Mouse (Mus musculus): ENCODE data around the gene Gatad2b. TPM values are rescaled to one million over a fixed set of nuclear protein-coding genes. Genes with fewer than 3 reads are reported as not detected.
"Not testable (repeated sequence)": the region's sequence is repeated elsewhere in the genome, so short reads cannot be mapped to it uniquely, and the experiment has no call there.

Gatad2b gene
- polyA plus RNA-seq, 1 experiment from 2014 or later, result 10.8 TPM

DNA sequence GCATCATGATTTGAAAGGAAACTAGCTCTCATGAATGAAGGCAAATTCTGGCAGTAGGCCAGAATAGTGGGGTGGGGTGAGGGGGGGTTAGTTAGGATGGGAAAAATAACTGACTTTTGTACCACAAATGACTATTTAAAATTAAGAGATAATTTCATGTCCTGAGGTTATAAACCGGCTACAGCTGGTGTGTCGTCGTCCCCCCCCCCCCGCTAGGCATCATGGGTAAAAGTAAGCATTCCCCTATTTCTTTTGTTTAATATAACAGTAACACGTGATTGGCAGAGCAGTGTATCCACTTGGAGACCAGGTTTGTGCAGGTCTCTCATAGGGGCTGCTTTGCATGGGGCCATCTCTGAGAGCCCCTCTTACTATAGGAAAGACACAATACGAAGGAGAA lies 29.3 kb downstream of the Gatad2b start:
- no peak overlapping the region for H3K27ac ChIP-seq
- no peaks in the 10 kb centered on the region for H3K9me3 ChIP-seq
- H3K4me2 ChIP-seq, result no peak overlapping the region
- H3K4me3 ChIP-seq (replicated peaks), result no peak overlapping the region
- 35% methylated on average over 6 of the region's 6 CpGs for WGBS
- H3K36me3 ChIP-seq, result no peaks in the 10 kb centered on the region
- peaks cover 9% of the 10 kb centered on the region for H3K4me1 ChIP-seq
- no peak for ATAC-seq (ENCODE audit: insufficient read depth, low FRiP score, low read depth)
- no peaks in the 10 kb centered on the region for H3K27me3 ChIP-seq (replicated peaks)
- H3K9ac ChIP-seq, result no peak overlapping the region

DNA sequence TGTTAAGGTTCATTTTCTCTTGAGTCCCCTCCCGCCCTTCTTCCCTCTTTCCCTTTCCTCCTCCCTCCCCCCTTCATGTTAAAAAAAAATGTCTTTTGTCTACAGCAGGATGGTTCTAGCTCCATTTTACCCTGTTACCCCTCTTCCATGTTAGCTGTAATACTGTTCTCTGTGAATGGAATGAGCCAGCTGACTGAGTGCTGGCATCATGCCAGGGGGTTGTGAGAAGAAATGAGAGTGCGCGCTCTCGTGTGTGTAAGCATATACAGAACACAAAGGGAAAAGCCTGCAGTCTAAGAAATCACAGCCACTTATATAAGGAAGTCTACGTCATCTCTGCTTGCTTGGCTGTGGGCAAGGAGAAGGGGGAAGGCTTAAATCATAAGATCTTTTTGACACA lies 30.1 kb downstream of the Gatad2b start:
- Histone ChIP-seq H3K9ac (no peak overlapping the region), H3K4me2 (peak overlapping the region; percentile 33; the same call in 1 of the 2 replicates), H3K9me3 (no peaks in the 10 kb centered on the region), H3K4me3 (replicated peaks) (no peak overlapping the region), H3K27me3 (replicated peaks) (no peaks in the 10 kb centered on the region), H3K4me1 (peaks cover 9% of the 10 kb centered on the region), H3K27ac (peak overlapping the region; percentile 45; the same call in 1 of the 2 replicates), H3K36me3 (no peaks in the 10 kb centered on the region)
- WGBS, result 15% methylated on average over 5 of the region's 5 CpGs
- ATAC-seq (ENCODE audit: insufficient read depth, low FRiP score, low read depth), result peak; percentile 88

- Histone ChIP-seq H3K4me1 (no peaks in the 10 kb centered on the region), H3K27me3 (replicated peaks) (no peaks in the 10 kb centered on the region), H3K9ac (no peak overlapping the region), H3K27ac (no peak overlapping the region), H3K4me2 (no peak overlapping the region), H3K36me3 (no peaks in the 10 kb centered on the region), H3K9me3 (no peaks in the 10 kb centered on the region), H3K4me3 (replicated peaks) (no peak overlapping the region)
- ATAC-seq (ENCODE audit: insufficient read depth, low FRiP score, low read depth), result no peak
- WGBS, result 84% methylated on average over 5 of the region's 5 CpGs
Measured at GRCm38 (mm10) chr3:90332485-90332884, 39.5 kb downstream of the Gatad2b start.

DNA sequence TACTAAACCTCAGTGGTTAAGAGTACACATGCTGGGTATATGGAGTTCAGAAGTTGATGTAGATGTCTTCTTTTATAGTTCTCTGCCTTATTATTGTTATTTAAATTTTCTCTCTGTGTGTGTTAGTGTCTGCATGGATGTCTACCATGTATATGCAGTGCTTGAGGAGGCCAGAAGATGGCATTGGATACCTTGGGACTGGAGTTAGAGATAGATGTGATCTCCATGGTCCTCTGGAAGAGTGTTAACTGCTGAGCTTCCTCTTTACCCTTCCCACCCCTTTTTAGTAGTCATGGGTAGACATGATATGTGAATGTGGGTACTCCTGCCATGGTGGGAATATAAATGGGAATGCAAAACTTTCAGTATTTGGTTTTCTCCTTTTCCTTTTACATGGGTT lies 42.5 kb downstream of the Gatad2b start:
- no peaks in the 10 kb centered on the region for H3K9me3 ChIP-seq
- no peak overlapping the region for H3K27ac ChIP-seq
- H3K36me3 ChIP-seq, result no peaks in the 10 kb centered on the region
- H3K4me1 ChIP-seq, result no peaks in the 10 kb centered on the region
- no peaks in the 10 kb centered on the region for H3K27me3 ChIP-seq (replicated peaks)
- no peak overlapping the region for H3K9ac ChIP-seq
- no peak overlapping the region for H3K4me2 ChIP-seq
- ATAC-seq (ENCODE audit: insufficient read depth, low FRiP score, low read depth), result no peak
- H3K4me3 ChIP-seq (replicated peaks), result no peak overlapping the region

DNA sequence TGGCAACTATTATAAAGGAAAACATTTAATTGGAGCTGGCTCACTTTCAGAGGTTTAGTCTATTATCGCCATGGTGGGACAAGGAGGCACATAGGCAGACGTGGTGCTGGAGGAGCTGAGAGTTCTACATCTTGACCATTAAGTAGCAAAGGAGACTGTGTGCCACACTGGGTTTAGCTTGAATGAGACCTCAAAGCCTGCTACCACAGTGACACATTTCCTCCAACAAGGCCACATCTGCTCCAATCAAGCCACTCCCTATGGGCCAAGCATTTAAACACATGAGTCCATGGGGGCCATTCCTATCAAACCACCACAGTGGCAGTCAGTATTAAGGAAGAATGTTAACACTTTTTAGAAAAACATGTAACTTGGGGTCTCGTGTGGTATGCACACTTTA lies 45.2 kb downstream of the Gatad2b start:
- H3K9me3 ChIP-seq, result no peaks in the 10 kb centered on the region
- H3K36me3 ChIP-seq, result peaks cover 10% of the 10 kb centered on the region
- WGBS, result 78% methylated on average over 3 of the region's 3 CpGs
- no peak overlapping the region for H3K27ac ChIP-seq
- H3K4me3 ChIP-seq (replicated peaks), result no peak overlapping the region
- no peak overlapping the region for H3K9ac ChIP-seq
- no peaks in the 10 kb centered on the region for H3K4me1 ChIP-seq
- H3K27me3 ChIP-seq (replicated peaks), result no peaks in the 10 kb centered on the region
- H3K4me2 ChIP-seq, result no peak overlapping the region
- ATAC-seq (ENCODE audit: insufficient read depth, low FRiP score, low read depth), result no peak

DNA sequence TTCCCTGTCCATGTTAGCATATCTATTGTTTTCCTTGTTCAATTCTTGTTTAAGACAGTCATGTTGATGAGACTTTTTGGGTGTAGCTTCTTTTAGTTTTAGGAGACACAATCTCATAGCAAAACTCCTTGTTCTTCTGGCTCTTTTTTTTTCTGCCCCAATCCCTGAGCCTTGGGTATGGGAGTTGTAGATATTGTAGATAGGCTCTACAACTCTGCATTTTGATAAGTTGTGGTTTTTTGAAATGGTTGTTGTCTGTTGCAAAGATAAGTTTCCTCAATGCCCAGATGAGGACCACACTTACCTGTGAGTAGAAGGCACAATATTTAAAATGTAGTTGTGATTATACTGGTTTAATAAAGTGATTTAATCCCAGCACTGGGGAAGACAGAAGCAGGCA lies 47.2 kb downstream of the Gatad2b start:
- peaks cover 10% of the 10 kb centered on the region for H3K36me3 ChIP-seq
- no peak overlapping the region for H3K9ac ChIP-seq
- H3K4me2 ChIP-seq, result no peak overlapping the region
- H3K27me3 ChIP-seq (replicated peaks), result no peaks in the 10 kb centered on the region
- no peak overlapping the region for H3K27ac ChIP-seq
- H3K9me3 ChIP-seq, result no peaks in the 10 kb centered on the region
- no peak for ATAC-seq (ENCODE audit: insufficient read depth, low FRiP score, low read depth)
- no peaks in the 10 kb centered on the region for H3K4me1 ChIP-seq
- H3K4me3 ChIP-seq (replicated peaks), result no peak overlapping the region

GRCm38 (mm10) chr3:90342853-90343252 lies 49.9 kb downstream of the Gatad2b start:
- not testable (repeated sequence) for H3K4me1 ChIP-seq; H3K9ac ChIP-seq; H3K27ac ChIP-seq; H3K4me2 ChIP-seq; H3K9me3 ChIP-seq; H3K27me3 ChIP-seq (replicated peaks); ATAC-seq (ENCODE audit: insufficient read depth, low FRiP score, low read depth); H3K4me3 ChIP-seq (replicated peaks)
- H3K36me3 ChIP-seq, result peaks cover 22% of the 10 kb centered on the region
- WGBS, result 68% methylated on average over 2 of the region's 2 CpGs

DNA sequence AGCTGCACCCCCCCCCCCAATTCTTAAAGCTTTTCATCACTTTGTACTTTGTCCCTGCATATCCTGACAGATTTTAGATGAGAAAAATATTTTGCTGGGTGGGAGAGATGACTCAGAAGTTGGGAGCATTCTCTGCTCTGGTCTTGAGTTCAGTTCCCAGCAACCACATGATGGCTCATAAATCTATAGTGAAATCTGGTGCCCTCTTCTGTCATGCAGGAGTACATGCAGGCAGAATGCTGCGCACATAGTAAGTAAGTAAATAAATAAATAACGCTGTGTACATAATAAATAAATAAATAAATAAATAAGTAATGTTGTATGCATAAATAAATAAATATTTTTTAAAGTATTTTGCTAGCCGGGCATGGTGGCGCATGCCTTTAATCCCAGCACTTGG lies 54.9 kb downstream of the Gatad2b start:
- no peaks in the 10 kb centered on the region for H3K27me3 ChIP-seq (replicated peaks)
- H3K9ac ChIP-seq, result no peak overlapping the region
- peaks cover 25% of the 10 kb centered on the region for H3K36me3 ChIP-seq
- H3K4me2 ChIP-seq, result no peak overlapping the region
- H3K27ac ChIP-seq, result no peak overlapping the region
- no peak overlapping the region for H3K4me3 ChIP-seq (replicated peaks)
- H3K4me1 ChIP-seq, result no peaks in the 10 kb centered on the region
- no peaks in the 10 kb centered on the region for H3K9me3 ChIP-seq
- 93% methylated on average over 4 of the region's 4 CpGs for WGBS
- ATAC-seq (ENCODE audit: insufficient read depth, low FRiP score, low read depth), result no peak

- H3K27me3 ChIP-seq (replicated peaks), result no peaks in the 10 kb centered on the region
- no peaks in the 10 kb centered on the region for H3K4me1 ChIP-seq
- H3K4me3 ChIP-seq (replicated peaks), result no peak overlapping the region
- WGBS, result 90% methylated on average over 7 of the region's 7 CpGs
- H3K36me3 ChIP-seq, result peaks cover 35% of the 10 kb centered on the region
- no peak overlapping the region for H3K4me2 ChIP-seq
- no peak overlapping the region for H3K9ac ChIP-seq
- no peak for ATAC-seq (ENCODE audit: insufficient read depth, low FRiP score, low read depth)
- no peak overlapping the region for H3K27ac ChIP-seq
- H3K9me3 ChIP-seq, result no peaks in the 10 kb centered on the region
Measured at GRCm38 (mm10) chr3:90357959-90358358, 65.0 kb downstream of the Gatad2b start.

DNA sequence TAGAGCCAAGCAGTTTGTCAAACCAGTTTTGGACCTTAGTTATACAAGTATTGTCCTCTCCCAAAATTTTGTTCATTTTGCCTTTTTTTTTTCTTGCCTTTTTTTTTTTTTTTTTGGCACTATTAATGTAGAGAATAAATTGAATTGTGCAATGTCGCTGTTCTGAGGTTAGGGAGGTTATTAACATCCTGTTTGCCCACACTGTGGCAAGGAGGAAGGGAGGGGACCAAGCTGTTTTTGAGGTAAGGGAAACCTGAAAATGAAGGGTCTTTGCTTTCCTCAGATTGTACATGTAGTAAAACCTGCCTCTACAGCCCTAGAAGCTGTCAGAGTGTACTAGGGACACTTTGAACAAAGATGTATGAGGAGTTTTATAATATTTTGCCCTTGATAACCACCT lies 66.3 kb downstream of the Gatad2b start:
- 71% methylated on average over 1 of the region's 1 CpGs for WGBS
- no peak overlapping the region for H3K9ac ChIP-seq
- no peak overlapping the region for H3K27ac ChIP-seq
- peaks cover 29% of the 10 kb centered on the region for H3K36me3 ChIP-seq
- H3K4me1 ChIP-seq, result no peaks in the 10 kb centered on the region
- no peak overlapping the region for H3K4me3 ChIP-seq (replicated peaks)
- no peaks in the 10 kb centered on the region for H3K9me3 ChIP-seq
- no peaks in the 10 kb centered on the region for H3K27me3 ChIP-seq (replicated peaks)
- ATAC-seq (ENCODE audit: insufficient read depth, low FRiP score, low read depth), result no peak
- no peak overlapping the region for H3K4me2 ChIP-seq

DNA sequence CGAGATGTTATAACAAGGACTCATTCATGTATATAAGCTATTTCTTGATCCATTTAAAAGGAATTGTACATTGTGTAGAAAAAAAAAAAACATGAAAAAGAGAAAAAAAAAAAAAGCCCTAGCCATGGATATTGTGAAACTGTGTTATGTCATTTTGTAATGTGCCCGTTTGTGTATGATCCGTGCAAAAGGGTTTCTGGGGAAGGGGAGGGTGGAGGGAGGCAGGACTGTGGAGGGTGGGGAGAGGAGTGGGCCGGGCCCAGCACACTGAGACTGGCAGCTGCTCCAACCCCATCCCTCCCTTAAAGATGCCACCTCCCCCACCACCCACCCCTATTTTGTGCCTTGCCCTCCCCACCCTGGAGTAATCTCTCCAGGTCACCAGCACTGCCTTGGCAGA lies 68.5 kb downstream of the Gatad2b start:
- Histone ChIP-seq H3K9ac (no peak overlapping the region), H3K36me3 (peaks cover 11% of the 10 kb centered on the region), H3K4me2 (no peak overlapping the region), H3K27me3 (replicated peaks) (no peaks in the 10 kb centered on the region), H3K4me1 (no peaks in the 10 kb centered on the region), H3K9me3 (no peaks in the 10 kb centered on the region), H3K4me3 (replicated peaks) (no peak overlapping the region), H3K27ac (no peak overlapping the region)
- no peak for ATAC-seq (ENCODE audit: insufficient read depth, low FRiP score, low read depth)
- 75% methylated on average over 4 of the region's 4 CpGs for WGBS

GRCm38 (mm10) chr3:90362346-90362745 lies 69.4 kb downstream of the Gatad2b start:
- H3K4me1 ChIP-seq, result no peaks in the 10 kb centered on the region
- H3K9me3 ChIP-seq, result no peaks in the 10 kb centered on the region
- H3K36me3 ChIP-seq, result peaks cover 8% of the 10 kb centered on the region; the same call in 1 of the 2 replicates
- no peak overlapping the region for H3K4me3 ChIP-seq (replicated peaks)
- H3K4me2 ChIP-seq, result no peak overlapping the region
- ATAC-seq (ENCODE audit: insufficient read depth, low FRiP score, low read depth), result no peak
- H3K27ac ChIP-seq, result no peak overlapping the region
- no peak overlapping the region for H3K9ac ChIP-seq
- 80% methylated on average over 2 of the region's 2 CpGs for WGBS
- H3K27me3 ChIP-seq (replicated peaks), result no peaks in the 10 kb centered on the region

DNA sequence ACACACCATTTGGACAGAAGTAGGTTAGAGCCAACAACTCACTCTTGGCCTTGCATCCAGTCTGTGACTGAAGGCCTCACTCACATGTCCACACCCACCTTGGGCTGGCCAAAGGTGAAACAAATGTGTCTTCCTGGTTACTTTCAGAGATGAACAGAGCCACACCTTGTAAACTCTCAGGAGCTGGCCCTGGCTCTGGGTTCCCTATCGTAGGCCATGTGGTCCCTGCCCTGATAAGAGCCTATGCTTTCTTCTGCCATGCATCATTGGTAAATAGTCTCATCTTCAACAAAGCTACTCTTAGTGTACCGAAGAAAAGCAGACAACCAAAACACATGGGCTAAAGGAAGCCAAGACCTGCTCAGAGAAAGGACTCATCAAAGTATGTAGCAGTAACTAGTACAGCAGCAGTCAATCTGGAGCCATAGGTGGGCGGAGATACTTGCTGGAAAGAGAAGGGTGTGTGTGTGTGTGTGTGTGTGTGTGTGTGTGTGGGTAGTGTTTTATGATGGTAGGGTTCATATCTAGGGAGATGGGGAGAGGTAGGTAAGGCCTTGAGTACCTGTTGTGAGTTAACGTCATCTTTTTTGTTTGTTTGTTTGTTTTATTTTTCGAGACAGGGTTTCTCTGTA lies 74.1 kb downstream of the Gatad2b start:
- 83% methylated on average over 5 of the region's 5 CpGs for WGBS
- H3K4me3 ChIP-seq (replicated peaks), result no peak overlapping the region
- H3K36me3 ChIP-seq, result no peaks in the 10 kb centered on the region
- H3K27ac ChIP-seq, result no peak overlapping the region
- no peak for ATAC-seq (ENCODE audit: insufficient read depth, low FRiP score, low read depth)
- no peak overlapping the region for H3K4me2 ChIP-seq
- H3K9ac ChIP-seq, result no peak overlapping the region
- no peaks in the 10 kb centered on the region for H3K4me1 ChIP-seq
- no peaks in the 10 kb centered on the region for H3K27me3 ChIP-seq (replicated peaks)
- no peaks in the 10 kb centered on the region for H3K9me3 ChIP-seq
